Comparison of ENCODE assay signal across 26 mouse cellular contexts in genomic region chr6:108938646-108939045, GRCm38 (mm10).
A peak's percentile ranks its signal among the peaks of the same experiment; 100 is the strongest.
DNase-seq lines count a peak whose midpoint lies in the region.
"Had no signal": no experiment of that assay in that cellular context is flagged by ENCODE, and none has a peak within 500 bp of the region (broad histone marks: within the 10 kb centered on the region; RNA-seq: fewer than 3 reads in every experiment).

No protein-coding gene starts in this region.

- peak; percentile 9 to 35 for DNase-seq in gastrocnemius, adult 8-10 months (ENCODE audit: low spot score in 2 of 2)
- DNase-seq in gastrocnemius, postnatal 4 days (ENCODE audit: low spot score in 2 of 2) = no peak
- DNase-seq in heart, adult 18-20 months = peak; percentile 48 to 60
- DNase-seq in heart, embryonic 10.5 days (ENCODE audit: low spot score) = no peak
- peak; percentile 27 to 45 for DNase-seq in heart, adult 9 months (ENCODE audit: low spot score in 2 of 2)
- DNase-seq in heart, postnatal 14 days = no peak
- no peak for DNase-seq in adrenal gland, postnatal 25 days
- DNase-seq: adrenal gland, adult 2 months; adrenal gland, postnatal 14 days; cerebellum, adult 11-12 months; cerebellum, adult 8-10 months; cerebellum, postnatal 10 days; cerebellum, postnatal 36 days; embryo, embryonic 11 days; kidney, adult 11 months; kidney, adult 8-10 months had no signal

- no peak overlapping the region for H3K27ac ChIP-seq in heart, embryonic 10.5 days
- H3K27ac ChIP-seq: embryonic facial prominence, embryonic 10.5 days; embryonic facial prominence, embryonic 13.5 days; forebrain, embryonic 12.5 days; forebrain, embryonic 15.5 days; heart, embryonic 15.5 days; hindbrain, embryonic 10.5 days; hindbrain, embryonic 13.5 days; intestine, embryonic 15.5 days; kidney, embryonic 15.5 days had no signal

- no peaks in the 10 kb centered on the region for H3K4me1 ChIP-seq in heart, embryonic 10.5 days
- H3K4me1 ChIP-seq: embryonic facial prominence, embryonic 10.5 days; embryonic facial prominence, embryonic 13.5 days; forebrain, embryonic 12.5 days; forebrain, embryonic 15.5 days; heart, embryonic 15.5 days; hindbrain, embryonic 10.5 days; hindbrain, embryonic 13.5 days; intestine, embryonic 15.5 days; kidney, embryonic 15.5 days had no signal

- intact Hi-C loops in heart, postnatal 14 days (cut with DNase I) = no loop called here

- H3K36me3 ChIP-seq in heart, embryonic 10.5 days = no peaks in the 10 kb centered on the region
- H3K36me3 ChIP-seq: embryonic facial prominence, embryonic 10.5 days; embryonic facial prominence, embryonic 13.5 days; forebrain, embryonic 12.5 days; forebrain, embryonic 15.5 days; heart, embryonic 15.5 days; hindbrain, embryonic 10.5 days; hindbrain, embryonic 13.5 days; intestine, embryonic 15.5 days; kidney, embryonic 15.5 days had no signal

- H3K27me3 ChIP-seq in heart, embryonic 10.5 days (ENCODE audit: insufficient read depth, poor library complexity, severe bottlenecking) = no peaks in the 10 kb centered on the region
- H3K27me3 ChIP-seq: embryonic facial prominence, embryonic 13.5 days; forebrain, embryonic 12.5 days; forebrain, embryonic 15.5 days; heart, embryonic 15.5 days; hindbrain, embryonic 13.5 days; intestine, embryonic 15.5 days; kidney, embryonic 15.5 days had no signal

- H3K9me3 ChIP-seq in heart, embryonic 10.5 days = no peaks in the 10 kb centered on the region
- H3K9me3 ChIP-seq: embryonic facial prominence, embryonic 10.5 days; embryonic facial prominence, embryonic 13.5 days; forebrain, embryonic 12.5 days; forebrain, embryonic 15.5 days; heart, embryonic 15.5 days; hindbrain, embryonic 10.5 days; hindbrain, embryonic 13.5 days; intestine, embryonic 15.5 days; kidney, embryonic 15.5 days had no signal

- WGBS in heart, embryonic 10.5 days = 80% methylated on average over 5 of the region's 5 CpGs

- H3K4me3 ChIP-seq in heart, embryonic 10.5 days = no peak overlapping the region
- H3K4me3 ChIP-seq: embryonic facial prominence, embryonic 10.5 days; embryonic facial prominence, embryonic 13.5 days; erythroblast, embryonic 14.5 days; forebrain, embryonic 12.5 days; forebrain, embryonic 15.5 days; heart, embryonic 15.5 days; hindbrain, embryonic 10.5 days; hindbrain, embryonic 13.5 days; intestine, embryonic 15.5 days; kidney, embryonic 15.5 days had no signal

Comparison
In these comparisons a context has a peak if more than half of its experiments do, and no peak if none do; other contexts are left out.
1. DNase-seq: peak in gastrocnemius, adult 8-10 months (2 of 2), heart, adult 18-20 months (2 of 2) and heart, adult 9 months (2 of 2); none in gastrocnemius, postnatal 4 days (0 of 2), heart, embryonic 10.5 days (single experiment), heart, postnatal 14 days (0 of 2) and adrenal gland, postnatal 25 days (single experiment).